Mouse (Mus musculus) lung, adult 2 months (tissue): ENCODE measurements around the gene Tnfrsf18. TPM values are rescaled to one million over a fixed set of nuclear protein-coding genes. Genes with fewer than 3 reads are reported as not detected.

Experiments used
- DNase-seq: peaks from one replicate; pipeline ENCODE4 v3.0.0; 2022
- H3K4me1 ChIP-seq: fragments of 200-500 bp; 2 replicates; pipeline ENCODE4 v1.6.1; 2011; ENCODE audit warnings: low read length; ENCODE audit not compliant: control insufficient read depth, insufficient read depth
- H3K4me3 ChIP-seq: fragments of 200-500 bp; replicated peaks from 2 replicates; pipeline ENCODE3; 2011; ENCODE audit warnings: low read depth, mild to moderate bottlenecking, control low read depth, low read length; ENCODE audit errors: extremely low read depth
- CTCF ChIP-seq: fragments of 200-500 bp; IDR thresholded peaks from 2 replicates; pipeline ENCODE4 v1.5.1; 2011; ENCODE audit warnings: mild to moderate bottlenecking, low read length, control low read depth; ENCODE audit not compliant: insufficient read depth
- POLR2A ChIP-seq: fragments of 200-500 bp; IDR thresholded peaks from 2 replicates; pipeline ENCODE4 v1.6.1; 2011; ENCODE audit warnings: low read depth, mild to moderate bottlenecking, control low read depth, low read length, borderline replicate concordance; ENCODE audit errors: extremely low read depth
- WGBS: fragments of 180-500 bp; shearing (Covaris S2); methylation state at CpG from one replicate; pipeline ENCODE4 v1.1.7; 2018; 5-methylcytosine and 5-hydroxymethylcytosine counted together
- polyA plus RNA-seq: library from polyadenylated mRNA; depleted of rRNA; stranded (reverse); fragments of >200 nt; gene quantifications from 2 replicates; pipeline ENCODE4 v1.2.3, GENCODE M21; 2012

Gene Tnfrsf18
- polyA plus RNA-seq, 1 experiment, result 4.3 TPM

DNA sequence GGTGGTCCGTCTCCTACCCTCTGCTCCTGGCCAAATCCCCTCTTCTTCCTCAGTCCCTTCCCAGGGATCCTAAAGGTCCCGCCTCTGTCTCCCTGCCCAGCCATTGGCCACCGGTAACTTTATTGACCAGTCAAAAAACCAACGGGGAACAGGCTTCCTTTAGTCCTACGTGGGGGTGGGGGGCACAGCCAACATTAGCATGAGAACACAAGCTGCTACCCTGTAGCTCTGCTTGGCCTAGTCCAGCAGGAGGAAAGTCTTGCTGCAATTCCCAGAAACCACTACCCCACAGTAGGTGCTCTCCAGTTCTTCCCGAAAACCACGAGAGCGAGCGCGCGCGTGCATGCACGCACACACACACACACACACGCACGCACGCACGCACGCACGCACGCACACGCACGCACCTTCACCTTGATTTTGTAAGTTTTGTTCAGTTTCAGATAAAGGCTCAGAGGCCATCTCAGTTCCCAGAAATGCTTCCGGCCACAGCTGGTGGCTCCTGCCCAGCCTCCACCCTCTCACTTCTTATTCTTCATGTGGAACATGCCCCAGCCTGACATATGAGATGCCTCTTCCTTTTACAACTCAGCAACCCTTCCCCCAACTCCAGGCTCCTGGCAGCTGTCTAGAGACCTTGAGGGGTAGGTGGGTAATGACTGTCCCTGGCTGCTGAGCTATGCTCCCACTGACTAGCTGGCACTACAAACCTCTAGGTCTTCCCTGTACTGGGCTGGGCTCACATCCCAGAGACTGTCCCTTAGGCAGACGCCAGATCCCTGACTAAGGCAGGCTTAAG lies 5.8 kb downstream of the Tnfrsf18 start:
- DNase-seq, result peak; percentile 73
- no peak for TF ChIP-seq CTCF
- peak; percentile 24; the same call in 1 of the 2 replicates for TF ChIP-seq POLR2A
- peak overlapping the region; percentile 90 for H3K4me3 ChIP-seq
- 2% methylated on average over 24 of the region's 24 CpGs for WGBS
- peaks cover 8% of the 10 kb centered on the region for H3K4me1 ChIP-seq

DNA sequence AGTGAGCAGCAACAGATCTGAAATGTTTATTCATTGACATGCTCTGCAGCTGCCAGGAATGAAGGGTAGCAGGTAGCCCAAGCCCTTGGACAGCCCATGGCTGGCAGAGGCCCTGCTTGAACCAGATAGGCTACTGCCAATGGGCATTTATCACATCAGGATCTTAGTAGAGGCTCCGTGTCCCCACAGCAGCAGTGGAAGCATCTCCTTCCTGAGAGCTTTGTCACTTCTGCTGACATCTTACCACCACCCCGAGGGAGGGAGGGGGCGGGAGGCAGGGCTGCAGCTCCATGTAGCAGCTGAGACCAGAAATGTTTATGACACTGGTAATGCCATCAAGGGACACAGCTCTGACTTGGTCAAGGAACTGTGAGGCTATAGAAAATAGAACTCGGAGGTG lies 6.9 kb downstream of the Tnfrsf18 start:
- Histone ChIP-seq H3K4me1 (peaks cover 8% of the 10 kb centered on the region), H3K4me3 (no peak overlapping the region)
- no peak for DNase-seq
- TF ChIP-seq POLR2A (no peak), CTCF (no peak)
- 69% methylated on average over 4 of the region's 4 CpGs for WGBS

- TF ChIP-seq CTCF, result peak; percentile 76
- no peak for TF ChIP-seq POLR2A
- no peak overlapping the region for H3K4me3 ChIP-seq
- H3K4me1 ChIP-seq, result peaks cover 8% of the 10 kb centered on the region
- peak; percentile 33 for DNase-seq
- WGBS, result 28% methylated on average over 6 of the region's 6 CpGs
Measured at GRCm38 (mm10) chr4:156033476-156034119, 7.6 kb downstream of the Tnfrsf18 start.

DNA sequence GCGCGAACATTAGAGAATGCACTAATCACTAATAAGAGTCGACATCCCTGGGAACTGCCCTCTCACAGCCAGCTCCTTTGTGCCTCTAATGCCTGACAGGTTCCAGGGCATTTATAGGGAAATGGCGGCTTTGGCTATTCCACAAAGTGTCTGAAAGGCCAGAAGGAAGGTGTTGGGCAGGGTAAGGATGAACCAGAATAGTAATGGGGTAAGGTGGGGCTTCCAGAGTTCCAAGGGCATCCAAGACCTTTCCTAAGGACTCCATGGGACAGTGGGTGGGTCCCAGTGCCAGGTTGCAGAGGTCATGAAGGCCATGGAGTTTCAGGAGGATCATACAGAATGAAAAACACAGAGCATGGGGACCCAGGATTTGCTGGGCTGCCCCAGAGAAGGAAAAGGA lies 8.3 kb downstream of the Tnfrsf18 start:
- 78% methylated on average over 4 of the region's 4 CpGs for WGBS
- TF ChIP-seq POLR2A, result no peak
- TF ChIP-seq CTCF, result no peak
- Histone ChIP-seq H3K4me1 (peaks cover 8% of the 10 kb centered on the region), H3K4me3 (no peak overlapping the region)
- no peak for DNase-seq

GRCm38 (mm10) chr4:156034901-156035300 lies 8.9 kb downstream of the Tnfrsf18 start:
- DNase-seq, result no peak
- H3K4me1 ChIP-seq, result peaks cover 8% of the 10 kb centered on the region
- 26% methylated on average over 25 of the region's 25 CpGs for WGBS
- no peak overlapping the region for H3K4me3 ChIP-seq
- TF ChIP-seq POLR2A, result no peak
- TF ChIP-seq CTCF, result no peak

GRCm38 (mm10) chr4:156044754-156045153 lies 18.8 kb downstream of the Tnfrsf18 start:
- WGBS, result 63% methylated on average over 5 of the region's 5 CpGs
- DNase-seq, result no peak
- TF ChIP-seq POLR2A (no peak), CTCF (no peak)

DNA sequence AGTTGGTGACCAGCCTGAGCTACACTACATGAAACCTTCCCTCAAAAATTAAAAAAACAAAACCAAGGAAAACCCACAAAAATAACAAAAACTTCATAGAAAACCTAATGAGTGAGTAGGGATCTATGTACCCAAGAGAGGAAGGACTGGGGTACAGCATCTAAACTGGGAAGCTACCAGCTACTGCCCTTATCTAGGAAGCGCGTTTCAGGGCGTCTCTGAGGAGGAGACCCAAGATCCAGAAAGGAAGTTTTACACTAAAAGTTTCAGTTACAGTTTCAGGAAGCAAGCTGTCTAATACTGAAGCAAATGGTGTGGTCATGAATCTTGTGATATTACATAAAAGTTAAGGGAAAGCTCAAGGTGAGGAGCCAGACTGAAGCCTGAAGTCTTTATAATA lies 23.8 kb downstream of the Tnfrsf18 start:
- H3K4me3 ChIP-seq, result no peak overlapping the region
- no peaks in the 10 kb centered on the region for H3K4me1 ChIP-seq
- DNase-seq, result no peak
- TF ChIP-seq CTCF (no peak), POLR2A (no peak)
- 46% methylated on average over 3 of the region's 3 CpGs for WGBS

More at GRCm38 (mm10) chr4:156044754-156045153, 18.8 kb downstream of the Tnfrsf18 start:
- Histone ChIP-seq H3K4me3 (no peak overlapping the region), H3K4me1 (no peaks in the 10 kb centered on the region)

DNA sequence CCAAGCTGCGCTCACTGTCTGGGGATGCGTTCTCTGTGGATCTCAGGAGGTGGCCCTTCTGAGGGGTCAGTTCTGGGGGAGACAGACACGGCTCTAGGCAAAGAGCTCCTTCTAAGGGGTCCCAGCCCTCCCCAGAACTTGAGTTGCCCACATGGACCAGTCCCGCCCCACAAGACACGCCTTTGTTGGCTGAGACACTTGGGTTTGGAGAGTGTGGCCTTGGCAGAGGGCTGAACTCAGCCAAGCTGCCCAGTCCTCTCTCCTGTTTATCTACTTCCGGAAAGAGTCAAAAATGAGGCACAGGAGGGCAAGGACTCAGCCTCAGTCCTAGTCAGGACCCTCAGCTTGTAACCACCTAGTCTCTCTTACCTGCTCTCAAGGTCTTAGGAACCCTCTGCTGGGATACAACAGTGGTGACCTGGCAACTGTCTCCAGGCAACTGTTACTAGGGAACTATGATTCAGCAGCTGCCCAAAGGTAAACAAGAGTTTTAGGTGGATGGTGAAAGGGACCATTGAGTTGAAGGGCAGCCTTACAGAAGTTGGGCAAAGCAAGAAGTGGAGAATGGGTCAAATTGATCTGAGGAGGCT lies 24.5 kb downstream of the Tnfrsf18 start:
- 51% methylated on average over 6 of the region's 6 CpGs for WGBS
- no peak overlapping the region for H3K4me3 ChIP-seq
- no peaks in the 10 kb centered on the region for H3K4me1 ChIP-seq
- TF ChIP-seq POLR2A (no peak), CTCF (no peak)
- DNase-seq, result peak; percentile 44

- TF ChIP-seq POLR2A (no peak), CTCF (no peak)
- H3K4me3 ChIP-seq, result no peak overlapping the region
- DNase-seq, result no peak
- 62% methylated on average over 4 of the region's 4 CpGs for WGBS
- no peaks in the 10 kb centered on the region for H3K4me1 ChIP-seq
Measured at GRCm38 (mm10) chr4:156053113-156053512, 27.1 kb downstream of the Tnfrsf18 start.
